Mouse (Mus musculus) hindbrain, embryonic 16.5 days (tissue): ENCODE measurements around the gene Tnfaip8l1. TPM values are rescaled to one million over a fixed set of nuclear protein-coding genes. Genes with fewer than 3 reads are reported as not detected.
A peak's percentile ranks its signal among the peaks of the same experiment; 100 is the strongest.

Experiments
- ATAC-seq: fragments of 200-750 bp; cut with Nextera tagmentation; 2 replicates; pipeline ENCODE4 v1.8.0; 2017; ENCODE audit warnings: moderate TSS enrichment, moderate library complexity
- H3K27ac ChIP-seq: fragments of 300-500 bp; sonication (generic); 2 replicates; pipeline ENCODE4 v1.5.1; 2014; ENCODE audit warnings: low read depth, mild to moderate bottlenecking, control low read depth, low read length, moderate library complexity
- H3K27me3 ChIP-seq: fragments of 300-500 bp; sonication (generic); replicated peaks from 2 replicates; pipeline ENCODE4 v1.6.1; 2014; ENCODE audit warnings: low read length; ENCODE audit not compliant: control insufficient read depth, insufficient read depth
- H3K36me3 ChIP-seq: fragments of 300-500 bp; sonication (generic); 2 replicates; pipeline ENCODE4 v1.6.1; 2014; ENCODE audit warnings: mild to moderate bottlenecking, low read length, moderate library complexity, mixed read lengths; ENCODE audit not compliant: control insufficient read depth, insufficient read depth
- H3K4me1 ChIP-seq: fragments of 300-500 bp; sonication (generic); 2 replicates; pipeline ENCODE4 v1.6.1; 2014; ENCODE audit warnings: low read depth, low read length; ENCODE audit not compliant: control insufficient read depth, insufficient read depth
- H3K4me2 ChIP-seq: fragments of 300-500 bp; sonication (generic); 2 replicates; pipeline ENCODE4 v1.6.1; 2014; ENCODE audit warnings: mild to moderate bottlenecking, low read length, control low read depth, moderate library complexity
- H3K4me3 ChIP-seq: fragments of 300-500 bp; sonication (generic); 2 replicates; pipeline ENCODE4 v1.5.1; 2014; ENCODE audit warnings: mild to moderate bottlenecking, low read length, control low read depth, moderate library complexity
- H3K9ac ChIP-seq: fragments of 300-500 bp; sonication (generic); 2 replicates; pipeline ENCODE4 v1.6.1; 2014; ENCODE audit warnings: low read depth, mild to moderate bottlenecking, control low read depth, low read length, moderate library complexity
- H3K9me3 ChIP-seq: fragments of 300-500 bp; sonication (generic); 2 replicates; pipeline ENCODE4 v1.6.1; 2014; ENCODE audit warnings: mild to moderate bottlenecking, low read length, moderate library complexity; ENCODE audit not compliant: control insufficient read depth
- WGBS: fragments of 180-500 bp; shearing (Covaris S2); extraction: QIAGEN DNeasy Blood & Tissue Kit; methylation state at CpG from one replicate; pipeline ENCODE4 v1.1.7; 2014; 5-methylcytosine and 5-hydroxymethylcytosine counted together
- polyA plus RNA-seq: library from polyadenylated mRNA; unstranded; fragments of >200 nt; fragmentation: Nextera tagmentation; extraction: Ambion mirVana; gene quantifications from 2 replicates; pipeline ENCODE4 v1.2.1, GENCODE M21; 2015

Tnfaip8l1 gene
- polyA plus RNA-seq, 1 experiment from 2014 or later, result 9.1 TPM

- Histone ChIP-seq H3K36me3 (peaks cover 47% of the 10 kb centered on the region), H3K27me3 (peaks cover 43% of the 10 kb centered on the region), H3K4me1 (peaks cover 3% of the 10 kb centered on the region; the same call in 1 of the 2 replicates), H3K4me3 (0 out of 2 replicates have a peak overlapping the region, but pooled peaks have one; percentile 24), H3K27ac (no peak overlapping the region), H3K9ac (no peak overlapping the region), H3K4me2 (peak overlapping the region; percentile 44), H3K9me3 (peaks cover 14% of the 10 kb centered on the region)
- no peak for ATAC-seq
- 42% methylated on average over 58 of the region's 59 CpGs for WGBS
These were observed 38.5 kb upstream of the Tnfaip8l1 start for GRCm38 (mm10) chr17:56123681-56124340.

GRCm38 (mm10) chr17:56124377-56125275, 37.7 kb upstream of the Tnfaip8l1 start:
- H3K27me3 ChIP-seq, result peaks cover 38% of the 10 kb centered on the region
- H3K4me2 ChIP-seq, result peak overlapping the region; percentile 44
- H3K9ac ChIP-seq, result peak overlapping the region; percentile 31; the same call in 1 of the 2 replicates
- ATAC-seq, result no peak
- no peak overlapping the region for H3K27ac ChIP-seq
- H3K4me3 ChIP-seq, result peak overlapping the region; percentile 24; the same call in 1 of the 2 replicates
- peaks cover 52% of the 10 kb centered on the region for H3K36me3 ChIP-seq
- 11% methylated on average over 57 of the region's 59 CpGs for WGBS
- peaks cover 3% of the 10 kb centered on the region; the same call in 1 of the 2 replicates for H3K4me1 ChIP-seq
- peaks cover 14% of the 10 kb centered on the region for H3K9me3 ChIP-seq

GRCm38 (mm10) chr17:56125276-56125630, 37.0 kb upstream of the Tnfaip8l1 start:
- no peak overlapping the region for H3K4me3 ChIP-seq
- WGBS, result 84% methylated on average over 4 of the region's 4 CpGs
- no peaks in the 10 kb centered on the region; the same call in 1 of the 2 replicates for H3K4me1 ChIP-seq
- H3K4me2 ChIP-seq, result no peak overlapping the region
- H3K27me3 ChIP-seq, result peaks cover 33% of the 10 kb centered on the region
- no peak overlapping the region for H3K27ac ChIP-seq
- peaks cover 52% of the 10 kb centered on the region for H3K36me3 ChIP-seq
- H3K9me3 ChIP-seq, result peaks cover 14% of the 10 kb centered on the region
- no peak overlapping the region for H3K9ac ChIP-seq
- no peak for ATAC-seq

- ATAC-seq, result no peak
- peaks cover 60% of the 10 kb centered on the region for H3K36me3 ChIP-seq
These were observed 36.1 kb upstream of the Tnfaip8l1 start for GRCm38 (mm10) chr17:56126175-56126574.

GRCm38 (mm10) chr17:56128246-56128645, 34.0 kb upstream of the Tnfaip8l1 start:
- WGBS, result 72% methylated on average over 15 of the region's 15 CpGs
- ATAC-seq, result no peak
- Histone ChIP-seq H3K27ac (no peak overlapping the region), H3K36me3 (peaks cover 50% of the 10 kb centered on the region), H3K9me3 (peaks cover under 1% of the 10 kb centered on the region; the same call in 1 of the 2 replicates), H3K4me1 (no peaks in the 10 kb centered on the region; the same call in 1 of the 2 replicates), H3K27me3 (peaks cover 11% of the 10 kb centered on the region), H3K4me2 (no peak overlapping the region), H3K9ac (no peak overlapping the region), H3K4me3 (no peak overlapping the region)

More at GRCm38 (mm10) chr17:56126175-56126574, 36.1 kb upstream of the Tnfaip8l1 start:
- no peaks in the 10 kb centered on the region; the same call in 1 of the 2 replicates for H3K4me1 ChIP-seq
- H3K9ac ChIP-seq, result no peak overlapping the region
- H3K4me3 ChIP-seq, result no peak overlapping the region
- peaks cover 14% of the 10 kb centered on the region for H3K9me3 ChIP-seq
- H3K27me3 ChIP-seq, result peaks cover 31% of the 10 kb centered on the region
- no peak overlapping the region for H3K27ac ChIP-seq
- WGBS, result 78% methylated on average over 11 of the region's 11 CpGs
- H3K4me2 ChIP-seq, result no peak overlapping the region

- H3K27me3 ChIP-seq, result no peaks in the 10 kb centered on the region
- H3K9me3 ChIP-seq, result no peaks in the 10 kb centered on the region
- no peak for ATAC-seq
- WGBS, result 95% methylated on average over 10 of the region's 10 CpGs
- peaks cover 29% of the 10 kb centered on the region for H3K36me3 ChIP-seq
- H3K4me1 ChIP-seq, result peaks cover 8% of the 10 kb centered on the region; the same call in 1 of the 2 replicates
- no peak overlapping the region for H3K4me2 ChIP-seq
- no peak overlapping the region for H3K4me3 ChIP-seq
- H3K27ac ChIP-seq, result no peak overlapping the region
- H3K9ac ChIP-seq, result no peak overlapping the region
These were observed 31.1 kb upstream of the Tnfaip8l1 start for GRCm38 (mm10) chr17:56131136-56131535.

GRCm38 (mm10) chr17:56131814-56132213, 30.5 kb upstream of the Tnfaip8l1 start:
- peaks cover 8% of the 10 kb centered on the region; the same call in 1 of the 2 replicates for H3K4me1 ChIP-seq
- peak; percentile 25 for ATAC-seq
- peaks cover 22% of the 10 kb centered on the region for H3K36me3 ChIP-seq

GRCm38 (mm10) chr17:56132661-56133060, 29.6 kb upstream of the Tnfaip8l1 start:
- Histone ChIP-seq H3K27ac (no peak overlapping the region), H3K9ac (no peak overlapping the region), H3K27me3 (no peaks in the 10 kb centered on the region), H3K4me1 (peaks cover 12% of the 10 kb centered on the region), H3K4me2 (no peak overlapping the region), H3K9me3 (no peaks in the 10 kb centered on the region), H3K4me3 (no peak overlapping the region), H3K36me3 (peaks cover 14% of the 10 kb centered on the region)
- no peak for ATAC-seq
- 7% methylated on average over 14 of the region's 14 CpGs for WGBS

More at GRCm38 (mm10) chr17:56131814-56132213, 30.5 kb upstream of the Tnfaip8l1 start:
- Histone ChIP-seq H3K4me3 (no peak overlapping the region), H3K9ac (no peak overlapping the region), H3K27me3 (no peaks in the 10 kb centered on the region), H3K27ac (no peak overlapping the region), H3K9me3 (no peaks in the 10 kb centered on the region), H3K4me2 (no peak overlapping the region)
- WGBS, result 38% methylated on average over 7 of the region's 7 CpGs
